Mouse (Mus musculus) hematopoietic stem cell, adult 5-6 weeks (primary cell): ENCODE measurements around the gene Lypd3. TPM values are rescaled to one million over a fixed set of nuclear protein-coding genes. Genes with fewer than 3 reads are reported as not detected.
A peak's percentile ranks its signal among the peaks of the same experiment; 100 is the strongest.
"Not testable (repeated sequence)": the region's sequence is repeated elsewhere in the genome, so short reads cannot be mapped to it uniquely, and the experiment has no call there.

Source experiments
- ATAC-seq, 2 experiments: fragments of 125-278 bp in 1 of 2; replicated peaks in 1 of 2; 2 replicates each; pipeline ENCODE4 v1.8.0; 2016 to 2017; ENCODE audit warnings: inconsistent platforms in 2 of 2, mild to moderate bottlenecking in 2 of 2, moderate number of reproducible peaks in 2 of 2, low read depth in 1 of 2, moderate TSS enrichment in 1 of 2; ENCODE audit not compliant: low FRiP score in 2 of 2, poor library complexity in 2 of 2, severe bottlenecking in 2 of 2, insufficient read depth in 1 of 2, low TSS enrichment in 1 of 2
- total RNA-seq: library from RNA; stranded (forward); fragments of 172-1452, 232-1000 nt; gene quantifications from 2 replicates; pipeline ENCODE4 v1.2.3, GENCODE M21; 2017

Lypd3 gene
- total RNA-seq, 1 experiment from 2014 or later, result not detected

DNA sequence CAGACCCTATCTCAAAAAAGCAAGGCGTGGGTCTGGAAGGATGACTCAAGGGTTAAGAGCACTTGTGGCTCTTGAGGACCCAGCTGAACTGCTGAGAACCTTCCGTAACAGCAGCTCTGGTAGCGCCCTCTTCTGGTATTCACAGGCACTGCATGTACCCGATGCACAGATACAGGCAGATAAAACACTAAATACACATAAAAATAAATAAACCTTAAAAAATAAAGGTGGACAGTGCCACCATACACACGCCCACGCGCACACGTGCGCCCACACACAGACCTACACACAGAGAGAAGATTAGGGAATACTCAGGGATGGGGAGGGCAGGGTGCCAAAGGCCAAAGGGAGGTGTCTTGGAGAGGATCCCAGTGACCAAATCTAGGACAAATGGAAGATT is 6.1 kb downstream of the Lypd3 start:
- peak in 1 of 2 experiments; percentile 49; a peak in 1 of 4 replicates for ATAC-seq

DNA sequence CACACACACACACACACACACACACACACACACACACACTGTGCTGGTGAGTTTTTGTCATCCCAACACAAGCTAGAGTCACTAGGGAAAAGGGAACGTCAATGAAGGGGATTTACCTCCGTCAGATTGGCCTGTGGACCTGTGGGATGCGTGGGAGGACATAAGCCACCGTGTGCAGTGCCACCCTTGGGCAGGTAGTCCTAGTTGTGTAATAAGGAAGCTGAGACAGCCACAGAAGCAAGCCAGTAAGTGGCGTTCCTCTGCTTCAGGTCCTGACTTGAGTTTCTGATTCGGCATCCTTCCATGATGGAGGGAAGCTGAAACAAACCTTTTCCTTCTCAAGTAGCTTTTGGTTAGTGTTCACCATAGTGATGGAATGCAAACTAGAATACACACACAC is 8.1 kb downstream of the Lypd3 start:
- ATAC-seq, result no peak

DNA sequence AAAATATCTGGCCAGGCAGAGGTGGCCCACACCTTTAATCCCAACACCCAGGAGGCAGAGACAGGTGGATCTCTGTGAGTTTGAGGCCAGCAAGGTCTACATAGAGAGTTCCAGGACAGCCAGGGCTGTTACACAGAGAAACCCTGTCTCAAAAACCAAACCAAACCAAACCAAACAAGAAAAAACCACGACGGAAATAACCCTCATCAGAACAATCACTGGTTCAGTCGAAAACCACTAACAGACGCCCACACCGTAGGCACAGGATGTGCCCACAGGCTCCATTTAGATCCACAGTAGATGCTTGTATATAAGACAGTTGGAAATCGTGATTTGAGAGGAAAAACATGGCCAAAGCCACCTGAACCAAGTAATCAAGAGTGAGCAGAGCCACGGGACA is 8.6 kb downstream of the Lypd3 start:
- ATAC-seq, result no peak; a peak in 1 of 4 replicates

DNA sequence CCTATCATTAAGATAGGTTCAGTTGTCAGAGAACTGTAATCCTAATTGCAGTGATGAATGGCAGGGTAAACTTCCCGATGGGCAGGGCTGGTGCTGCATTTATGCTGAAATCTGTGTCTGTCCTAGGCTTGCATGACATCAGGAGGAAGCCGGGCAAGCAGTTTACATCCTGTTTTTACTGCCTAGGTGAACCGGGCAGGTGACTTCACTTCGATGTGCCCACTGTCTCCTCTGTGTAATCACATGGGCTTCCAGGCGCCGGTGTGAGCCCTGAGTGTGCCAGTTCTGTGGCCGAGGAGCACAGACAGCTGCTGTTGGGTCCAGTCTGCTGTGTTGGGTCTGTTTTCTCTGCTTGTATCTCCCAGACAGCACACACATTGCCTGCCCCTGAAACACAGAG is 10.1 kb downstream of the Lypd3 start:
- ATAC-seq, result no peak

DNA sequence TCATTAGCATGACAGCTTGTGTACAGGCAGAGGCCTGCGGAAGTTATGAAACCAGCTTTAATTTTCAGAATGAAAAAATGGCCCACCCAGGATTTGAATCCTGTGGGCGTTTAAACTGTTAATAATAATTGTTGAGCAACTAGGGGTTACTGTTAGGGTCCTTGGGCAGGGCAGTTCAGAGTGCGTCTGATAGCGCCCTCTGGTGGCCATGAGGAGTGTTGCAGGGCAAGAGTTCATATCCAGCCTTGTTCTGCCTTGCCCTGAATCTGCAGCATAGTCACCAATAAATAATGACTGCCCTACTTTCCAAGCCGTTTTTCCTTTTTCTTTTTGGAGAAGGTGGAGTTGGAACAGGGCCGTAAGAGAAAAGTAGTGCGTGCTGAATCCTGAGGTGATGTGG is 17.3 kb downstream of the Lypd3 start:
- peak; percentile 74 to 78 for ATAC-seq

DNA sequence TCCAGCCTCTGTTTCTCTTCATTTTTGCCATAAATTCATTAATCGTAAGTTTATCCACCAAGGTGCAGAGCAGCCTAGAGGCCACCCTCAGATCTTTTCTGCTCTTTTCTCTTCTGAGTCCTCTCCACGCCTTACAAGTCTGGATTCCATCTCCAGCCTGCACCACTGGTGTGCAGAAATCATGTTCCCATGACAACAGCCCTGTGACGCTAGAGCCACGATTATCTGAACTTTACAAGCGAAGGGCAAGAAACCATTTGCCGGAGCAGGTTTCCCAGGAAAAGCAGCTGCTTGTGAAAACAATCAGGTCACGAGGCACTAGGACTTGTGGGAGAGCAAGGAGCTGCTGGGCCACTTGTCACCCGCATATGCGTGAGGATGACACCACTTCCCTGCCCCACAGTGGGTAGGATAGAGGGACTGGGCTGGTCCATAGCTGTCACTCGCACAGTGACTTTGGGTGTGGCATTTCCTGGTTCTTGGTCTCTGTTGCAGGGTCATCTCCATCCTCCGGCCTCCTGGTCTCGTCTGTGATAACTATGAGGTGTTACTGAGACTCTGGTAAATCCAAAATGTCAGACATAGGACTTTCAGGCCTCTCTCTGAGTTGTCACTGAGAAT is 23.5 kb downstream of the Lypd3 start:
- ATAC-seq, result no peak

DNA sequence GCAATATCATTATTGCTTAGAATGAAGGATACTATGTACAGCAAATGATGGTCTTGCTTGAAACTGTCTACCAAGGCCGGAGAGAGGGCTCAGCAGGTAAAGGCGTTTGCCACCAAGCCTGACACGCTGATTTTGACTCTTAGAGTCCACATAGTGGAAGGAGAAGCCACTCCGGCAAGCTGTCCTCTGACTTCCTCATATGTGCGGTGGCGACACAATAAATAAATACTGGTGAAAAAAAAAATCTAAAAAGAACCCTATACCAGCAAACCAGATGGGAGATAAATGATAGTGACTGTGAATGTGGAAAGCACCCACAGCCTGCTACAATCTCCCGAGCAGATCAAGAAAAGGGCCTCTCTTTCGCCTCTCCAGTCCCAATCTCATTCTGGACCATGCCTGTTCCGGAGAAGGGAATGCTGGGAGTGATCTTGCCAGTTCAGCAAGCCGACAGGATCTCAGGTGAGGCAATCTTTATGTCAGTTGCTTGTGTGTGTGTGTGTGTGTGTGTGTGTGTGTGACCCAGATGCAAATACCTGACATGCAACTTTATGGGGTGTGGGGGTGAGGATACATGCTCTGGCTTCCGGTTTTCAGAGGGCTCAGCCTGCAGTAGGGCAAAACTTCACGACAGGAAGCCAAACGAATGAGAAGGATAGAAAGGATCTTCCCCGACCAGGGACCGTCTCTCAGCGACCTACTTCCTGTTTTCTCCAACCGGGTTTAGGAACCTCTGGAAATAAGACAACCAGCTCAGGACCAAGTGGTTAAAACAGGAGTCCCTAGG is 25.0 kb downstream of the Lypd3 start:
- peak; percentile 25 to 58; a peak in 3 of 4 replicates for ATAC-seq

DNA sequence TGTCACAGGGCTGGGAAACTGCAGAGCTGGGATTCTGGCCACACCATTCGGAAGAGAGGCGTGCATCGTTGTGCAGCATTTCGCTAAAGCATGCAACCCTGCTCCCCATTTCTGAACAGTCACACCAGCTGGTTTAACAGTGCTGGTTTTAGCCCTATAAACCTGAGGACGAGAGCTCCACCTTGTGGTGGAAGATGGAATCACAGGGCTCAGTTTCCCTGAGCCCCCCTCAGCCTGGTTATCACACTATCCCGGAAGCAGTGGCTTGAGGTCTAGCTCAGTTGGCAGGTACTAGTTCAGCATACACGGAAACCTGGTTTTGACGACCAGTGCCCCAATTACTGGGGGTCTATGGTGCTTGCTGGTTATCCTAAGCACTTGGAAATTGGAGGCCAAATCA is 26.2 kb downstream of the Lypd3 start:
- ATAC-seq, result peak; percentile 66 to 88

DNA sequence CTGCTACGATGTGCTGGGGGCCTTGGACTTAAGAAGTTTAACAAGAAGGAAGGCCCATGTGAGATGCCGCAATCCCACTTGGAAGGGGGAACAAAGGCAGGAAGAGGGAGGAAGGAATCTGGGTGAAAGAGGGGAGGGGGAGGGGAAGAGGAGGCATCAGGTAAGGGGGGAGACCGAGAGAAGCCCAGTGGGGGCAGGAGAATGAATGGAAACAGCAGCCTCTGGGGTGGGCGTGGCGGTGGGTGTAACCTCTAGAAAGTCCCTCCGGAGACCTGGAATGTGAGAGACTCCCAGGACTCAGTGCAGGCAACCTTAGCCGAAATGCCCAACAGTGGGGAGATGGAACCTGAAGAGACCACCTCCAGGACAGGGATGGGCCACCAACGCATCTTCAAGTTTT is 28.0 kb downstream of the Lypd3 start:
- no peak for ATAC-seq

DNA sequence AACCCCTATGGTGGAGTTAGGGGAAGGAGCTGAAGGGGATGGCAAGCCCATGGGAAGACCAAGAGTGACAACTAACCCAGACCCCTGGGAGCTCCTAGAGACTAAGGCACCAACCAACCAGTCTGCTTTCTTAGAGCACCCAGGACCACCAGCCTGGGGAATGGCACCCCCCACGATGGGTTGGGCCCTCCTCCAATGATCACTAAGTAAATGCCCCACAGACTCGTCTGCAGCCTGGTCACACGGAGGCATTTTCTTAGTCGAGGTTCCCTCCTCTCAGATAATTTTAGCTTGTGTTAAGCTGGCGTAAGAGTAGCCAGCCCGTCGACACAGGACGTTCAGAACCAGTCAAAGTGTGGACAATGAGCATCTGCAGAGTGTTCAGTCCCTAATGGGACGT is 28.6 kb downstream of the Lypd3 start:
- ATAC-seq, result no peak

DNA sequence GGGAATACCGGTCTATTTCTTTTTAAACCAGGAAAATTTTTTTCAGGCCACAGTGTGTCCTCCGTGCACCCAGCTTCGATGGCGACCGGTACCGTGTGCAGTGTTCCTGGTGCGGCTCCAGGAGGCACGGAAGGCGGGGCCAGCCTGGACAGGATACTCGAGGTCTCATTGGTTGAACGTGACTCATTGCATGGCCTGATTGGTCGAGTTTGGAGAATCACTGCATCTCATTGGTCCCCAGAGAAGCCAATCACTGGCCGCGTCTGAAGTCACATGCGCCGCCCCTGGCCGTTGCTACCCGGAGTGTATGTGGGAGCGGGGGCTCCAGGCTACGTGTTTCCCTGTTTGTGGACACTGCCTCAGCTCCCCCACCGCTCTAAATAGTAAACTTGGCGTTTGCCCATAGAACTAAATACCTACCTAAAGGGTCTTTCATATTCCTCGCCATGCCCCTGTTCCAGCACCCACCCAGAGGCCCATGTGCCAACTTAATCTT is 35.6 kb downstream of the Lypd3 start:
- ATAC-seq, result no peak

DNA sequence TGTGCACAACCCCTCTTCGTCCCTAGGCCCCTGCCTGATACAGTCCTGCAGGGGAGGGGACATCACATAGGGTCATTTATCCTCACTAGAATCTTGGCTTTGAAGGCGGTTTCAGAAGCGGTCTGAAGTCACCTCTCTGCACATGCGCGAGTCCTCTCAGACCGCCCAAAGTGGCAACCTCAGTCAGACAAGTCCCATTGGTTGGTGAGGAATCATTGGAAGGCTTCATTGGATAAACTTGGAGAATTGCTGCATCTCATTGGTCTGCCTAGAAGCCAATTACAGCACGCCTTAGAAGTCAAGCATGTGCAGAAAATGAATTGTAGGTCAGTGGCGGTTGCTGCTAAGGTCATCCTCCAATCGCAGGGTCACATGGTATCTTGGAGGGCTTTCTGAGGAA is 40.2 kb downstream of the Lypd3 start, which contains the start of gene Tex101:
TSS of gene Tex101 (minus strand) at position 101 of the 400 bp plus-strand sequence.
- no peak for ATAC-seq

DNA sequence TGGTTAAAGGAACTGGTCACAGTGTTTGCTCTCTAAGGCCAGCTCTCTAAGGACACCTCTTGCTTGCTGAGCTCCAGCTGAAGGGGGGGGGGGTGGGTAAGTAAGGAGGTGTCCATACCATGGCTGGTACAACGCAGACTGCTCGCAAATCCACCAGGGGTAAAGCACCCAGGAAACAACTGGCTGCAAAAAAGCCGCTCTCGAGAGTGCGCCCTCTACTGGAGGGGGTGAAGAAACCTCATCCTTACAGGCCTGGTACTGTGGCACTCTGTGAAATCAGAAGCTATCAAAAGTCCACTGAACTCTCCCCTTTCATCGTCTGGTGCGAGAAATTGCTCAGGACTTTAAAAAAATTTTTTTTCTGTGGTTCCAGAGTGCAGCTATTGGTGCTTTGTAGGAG is 47.8 kb downstream of the Lypd3 start:
- not testable (repeated sequence) for ATAC-seq

DNA sequence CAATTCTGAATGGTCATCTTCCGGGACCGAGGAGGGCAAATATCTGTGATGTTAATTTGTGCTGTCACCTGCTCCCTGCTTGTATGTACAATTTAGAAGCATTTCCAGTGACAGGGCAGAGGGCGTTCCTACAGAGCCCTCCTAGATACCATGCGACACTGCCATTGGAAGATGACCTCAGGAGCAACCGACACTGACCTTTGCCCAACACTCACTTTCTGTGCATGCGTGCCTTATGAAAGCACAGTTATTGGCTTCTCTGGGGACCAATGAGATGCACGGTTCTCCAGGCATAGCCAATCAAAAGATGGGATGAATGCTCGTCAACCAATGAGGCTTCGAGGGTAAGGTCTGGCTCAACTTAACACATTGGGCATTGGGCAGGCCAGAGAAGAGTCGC is 51.2 kb downstream of the Lypd3 start:
- not testable (repeated sequence) for ATAC-seq

Other genes starting within 250 kb of the Lypd3 start
- 15.6 and 21.3 TPM in 2 replicates for gene Smg9, start 236.9 kb upstream of the Lypd3 start, total RNA-seq
- gene Irgc1, start 184.3 kb upstream of the Lypd3 start, total RNA-seq, result not detected in 2 replicates
- 37.1 and 53.2 TPM in 2 replicates for gene Plaur, start 174.1 kb upstream of the Lypd3 start, total RNA-seq
- gene Cadm4, start 154.5 kb upstream of the Lypd3 start, total RNA-seq, result 0.35 TPM in 1 of 2 replicates, not detected in the other
- 1.1 and 5.1 TPM in 2 replicates for gene Zfp428, start 129.5 kb upstream of the Lypd3 start, total RNA-seq
- not detected in 2 replicates for gene AC161166.1, start 124.1 kb upstream of the Lypd3 start, total RNA-seq
- gene Irgq, start 105.9 kb upstream of the Lypd3 start, total RNA-seq, result 6.8 and 8.0 TPM in 2 replicates
- not detected in 2 replicates for gene Pinlyp, start 90.4 kb upstream of the Lypd3 start, total RNA-seq
- gene Xrcc1, start 90.3 kb upstream of the Lypd3 start, total RNA-seq, result 42.9 and 43.3 TPM in 2 replicates
- gene Ethe1, start 49.0 kb upstream of the Lypd3 start, total RNA-seq, result 14.2 and 16.4 TPM in 2 replicates
- not detected in 2 replicates for gene Zfp575, start 48.9 kb upstream of the Lypd3 start, total RNA-seq
- gene Phldb3, start 25.8 kb upstream of the Lypd3 start, total RNA-seq, result 13.9 and 17.5 TPM in 2 replicates
- not detected in 2 replicates for gene Tex101, start 40.1 kb downstream of the Lypd3 start, total RNA-seq
- gene BC049730, start 72.7 kb downstream of the Lypd3 start, total RNA-seq, result not detected in 2 replicates
- gene Gm4763, start 90.4 kb downstream of the Lypd3 start, total RNA-seq, result not detected in 2 replicates
- 31.5 and 105 TPM in 2 replicates for gene Cd177, start 123.8 kb downstream of the Lypd3 start, total RNA-seq
- gene Ceacam10, start 140.7 kb downstream of the Lypd3 start, total RNA-seq, result 1.1 and 15.1 TPM in 2 replicates
- gene Gm9844, start 225.7 kb downstream of the Lypd3 start, total RNA-seq, result 12.6 and 24.0 TPM in 2 replicates
- not detected in 2 replicates for gene Lypd4, start 233.4 kb downstream of the Lypd3 start, total RNA-seq
- not detected in 2 replicates for gene Dmrtc2, start 233.5 kb downstream of the Lypd3 start, total RNA-seq
- gene Rps19, start 247.8 kb downstream of the Lypd3 start, total RNA-seq, result 672 and 1,863 TPM in 2 replicates